Mouse (Mus musculus) Patski (cell line): ENCODE results near the gene Sun5. TPM values are rescaled to one million over a fixed set of nuclear protein-coding genes. Genes with fewer than 3 reads are reported as not detected.
"Not testable (repeated sequence)": the region's sequence is repeated elsewhere in the genome, so short reads cannot be mapped to it uniquely, and the experiment has no call there.

Source experiments
- ATAC-seq: fragments of 100-300 bp; one replicate; pipeline ENCODE4 v1.8.0; 2021
- CTCF ChIA-PET: fragments of 350-600 bp; sonication (Branson Sonifier 250); formaldehyde crosslinking; loops from one replicate; lab custom pipeline; 2022; ENCODE audit warnings: inconsistent platforms; lab: Charles Lee
- POLR2A ChIA-PET: fragments of 350-600 bp; sonication (Branson Sonifier 250); formaldehyde crosslinking; loops from one replicate; lab custom pipeline; 2022; ENCODE audit warnings: antibody characterized with exemption, inconsistent platforms; lab: Charles Lee
- DNase-seq: peaks from one replicate; pipeline ENCODE4 v3.0.0-alpha.2; 2011; ENCODE audit warnings: low read depth, low spot score
- H3K27me3 ChIP-seq: fragments of 371-371 bp; one replicate; pipeline ENCODE4 v1.5.1; 2021
- CTCF ChIP-seq: fragments of 100-300 bp; IDR thresholded peaks from one replicate; pipeline ENCODE4 v1.5.1; 2021
- in situ Hi-C: fragments of 300-500 bp; cut with MboI; formaldehyde crosslinking; loops from 3 replicates; pipeline ENCODE4 v1.11.1; 2018; ENCODE audit warnings: low pct_unique_long_range_greater_than_20kb, mixed read lengths
- polyA plus RNA-seq: library from polyadenylated mRNA; unstranded; gene quantifications from one replicate; pipeline ENCODE4 v1.2.3, GENCODE M21; 2021

Sun5 gene
- polyA plus RNA-seq, 1 experiment from 2014 or later: not detected

GRCm38 (mm10) chr2:153822005-153822543 is 48.8 kb downstream of the Sun5 start:
- ChIA-PET CTCF (no interaction called here), POLR2A (no interaction called here)
- no peak for TF ChIP-seq CTCF
- in situ Hi-C loops: no loop called here
- no peak for ATAC-seq
- DNase-seq: no peak
- no peaks in the 10 kb centered on the region for H3K27me3 ChIP-seq

DNA sequence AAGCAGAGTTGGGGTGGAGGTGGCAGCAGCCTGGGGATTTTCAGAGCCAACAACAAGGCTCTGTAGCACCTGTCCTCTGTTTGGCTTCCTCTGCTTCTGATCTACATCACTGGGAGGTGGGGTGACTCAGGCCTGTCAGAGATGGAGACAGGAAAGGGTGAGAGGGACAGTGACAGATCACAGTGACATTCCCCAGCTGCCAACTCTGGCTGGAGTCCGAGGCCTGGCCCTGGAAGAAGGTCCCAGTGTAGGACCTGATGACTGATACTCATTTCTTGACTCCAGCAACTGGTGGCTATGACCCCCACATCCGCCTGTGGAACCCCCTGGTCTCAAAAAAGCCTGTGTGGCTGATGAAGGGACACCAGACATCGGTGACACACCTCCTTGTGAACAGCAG is 61.0 kb downstream of the Sun5 start:
- TF ChIP-seq CTCF: no peak
- DNase-seq (no peak), ATAC-seq (no peak)
- in situ Hi-C loops: no loop called here
- H3K27me3 ChIP-seq: no peaks in the 10 kb centered on the region
- POLR2A ChIA-PET: no interaction called here
- CTCF ChIA-PET: no interaction called here

- no peaks in the 10 kb centered on the region for H3K27me3 ChIP-seq
- TF ChIP-seq CTCF: no peak
- in situ Hi-C loops: no loop called here
- ATAC-seq (no peak), DNase-seq (no peak)
- ChIA-PET CTCF (interaction anchor here (1.1 to 1.6 kb wide), 2 partner anchors 14 to 31 kb away, joined by 3 to 4 read pairs; no protein-coding TSS in a partner anchor), POLR2A (no interaction called here)
Observed at GRCm38 (mm10) chr2:153808841-153809240, 62.0 kb downstream of the Sun5 start.

GRCm38 (mm10) chr2:153808146-153808545 is 62.7 kb downstream of the Sun5 start:
- in situ Hi-C loops: no loop called here
- H3K27me3 ChIP-seq: no peaks in the 10 kb centered on the region
- DNase-seq (no peak), ATAC-seq (no peak)
- ChIA-PET CTCF (interaction anchor here (1.1 to 1.6 kb wide), 2 partner anchors 14 to 32 kb away, joined by 3 to 4 read pairs; no protein-coding TSS in a partner anchor), POLR2A (no interaction called here)
- no peak for TF ChIP-seq CTCF

GRCm38 (mm10) chr2:153807464-153807863 is 63.4 kb downstream of the Sun5 start:
- H3K27me3 ChIP-seq, ATAC-seq, POLR2A ChIA-PET, in situ Hi-C loops, DNase-seq: not testable (repeated sequence)
- CTCF ChIA-PET: interaction anchor here (1.6 kb wide), 1 partner anchor 32 kb away, joined by 4 read pairs; no protein-coding TSS in a partner anchor

Other genes with a start within 250 kb of the Sun5 start
- gene Commd7, start 238.3 kb downstream of the Sun5 start, polyA plus RNA-seq: 36.7 TPM
- gene Dnmt3b, start 221.6 kb downstream of the Sun5 start, polyA plus RNA-seq: 1.6 TPM
- gene Dnmt3c, start 174.4 kb downstream of the Sun5 start, polyA plus RNA-seq: 0.05 TPM
- gene Mapre1, start 129.8 kb downstream of the Sun5 start, polyA plus RNA-seq: 118 TPM
- 0.83 TPM for gene Efcab8, start 91.2 kb downstream of the Sun5 start, polyA plus RNA-seq
- not detected for gene Bpifb2, start 4.0 kb upstream of the Sun5 start, polyA plus RNA-seq
- gene Bpifb6, start 29.3 kb upstream of the Sun5 start, polyA plus RNA-seq: not detected
- gene Bpifb3, start 47.1 kb upstream of the Sun5 start, polyA plus RNA-seq: not detected
- gene Bpifb4, start 67.1 kb upstream of the Sun5 start, polyA plus RNA-seq: not detected
- not detected for gene Bpifa6, start 103.9 kb upstream of the Sun5 start, polyA plus RNA-seq
- gene Bpifa2, start 137.2 kb upstream of the Sun5 start, polyA plus RNA-seq: not detected